Mouse (Mus musculus) intestine, embryonic 14.5 days (tissue): ENCODE data around the gene Mtmr10. TPM values are rescaled to one million over a fixed set of nuclear protein-coding genes. Genes with fewer than 3 reads are reported as not detected.

Experiments used
- ATAC-seq: fragments of 200-750 bp; cut with Nextera tagmentation; replicated peaks from 2 replicates; pipeline ENCODE4 v1.8.0; 2017; ENCODE audit warnings: low read depth, moderate number of reproducible peaks, moderate TSS enrichment, moderate library complexity; ENCODE audit not compliant: low FRiP score, low TSS enrichment
- DNase-seq: peaks from one replicate; pipeline ENCODE4 v3.0.0-alpha.2; 2018; ENCODE audit warnings: low spot score
- H3K27ac ChIP-seq: fragments of 300-500 bp; sonication (generic); 2 replicates; pipeline ENCODE4 v1.5.1; 2014; ENCODE audit warnings: low read depth, mild to moderate bottlenecking, control low read depth
- H3K27me3 ChIP-seq: fragments of 300-500 bp; sonication (generic); replicated peaks from 2 replicates; pipeline ENCODE4 v1.6.1; 2014; ENCODE audit warnings: low read length, control low read depth; ENCODE audit not compliant: control insufficient read depth, insufficient read depth
- H3K36me3 ChIP-seq: fragments of 300-500 bp; sonication (generic); 2 replicates; pipeline ENCODE4 v1.6.1; 2014; ENCODE audit warnings: low read length, control low read depth; ENCODE audit not compliant: control insufficient read depth, insufficient read depth
- H3K4me1 ChIP-seq: fragments of 300-500 bp; sonication (generic); replicated peaks from 2 replicates; pipeline ENCODE4 v1.6.1; 2014; ENCODE audit warnings: low read length, control low read depth, mixed read lengths; ENCODE audit not compliant: control insufficient read depth, insufficient read depth
- H3K4me2 ChIP-seq: fragments of 300-500 bp; sonication (generic); 2 replicates; pipeline ENCODE4 v1.6.1; 2014; ENCODE audit warnings: low read length
- H3K4me3 ChIP-seq: fragments of 300-500 bp; sonication (generic); 2 replicates; pipeline ENCODE4 v1.5.1; 2014; ENCODE audit warnings: low read depth, low read length, control low read depth, mixed read lengths
- H3K9ac ChIP-seq: fragments of 300-500 bp; sonication (generic); 2 replicates; pipeline ENCODE4 v1.6.1; 2014; ENCODE audit warnings: mild to moderate bottlenecking, low read length
- H3K9me3 ChIP-seq: fragments of 300-500 bp; sonication (generic); 2 replicates; pipeline ENCODE4 v1.6.1; 2016; ENCODE audit warnings: low read length, control low read depth; ENCODE audit not compliant: control insufficient read depth
- WGBS: fragments of 180-500 bp; shearing (Covaris S2); extraction: QIAGEN DNeasy Blood & Tissue Kit; methylation state at CpG from one replicate; pipeline ENCODE4 v1.1.7; 2014; 5-methylcytosine and 5-hydroxymethylcytosine counted together
- polyA plus RNA-seq: library from polyadenylated mRNA; unstranded; fragments of >200 nt; fragmentation: Nextera tagmentation; extraction: Ambion mirVana; gene quantifications from 2 replicates; pipeline ENCODE4 v1.2.1, GENCODE M21; 2014

Mtmr10 gene
- polyA plus RNA-seq, 1 experiment from 2014 or later, result 8.8 TPM

DNA sequence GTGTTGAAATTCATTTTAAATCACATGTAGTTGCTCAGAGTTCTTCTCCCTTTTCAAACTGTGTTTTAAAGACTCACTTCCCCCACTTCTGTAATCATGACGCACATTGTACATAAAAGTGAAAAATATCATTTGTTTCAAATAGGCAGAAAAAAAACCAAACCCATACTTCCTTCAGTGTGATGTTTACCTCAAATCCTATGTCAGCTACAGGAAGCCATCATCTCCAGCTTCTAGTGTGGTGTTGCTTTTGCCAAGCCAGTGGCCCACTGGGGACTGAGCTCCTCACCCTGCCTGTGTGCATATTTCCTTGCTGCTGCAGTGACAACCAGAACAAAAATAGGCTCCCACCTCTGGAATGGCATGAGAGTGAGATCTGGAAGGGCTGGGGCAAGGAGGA is 39.1 kb upstream of the Mtmr10 start:
- ATAC-seq (no peak), DNase-seq (no peak)
- Histone ChIP-seq H3K9me3 (no peaks in the 10 kb centered on the region), H3K4me3 (no peak overlapping the region), H3K36me3 (no peaks in the 10 kb centered on the region), H3K4me2 (no peak overlapping the region), H3K27ac (no peak overlapping the region), H3K4me1 (no peaks in the 10 kb centered on the region), H3K27me3 (no peaks in the 10 kb centered on the region), H3K9ac (no peak overlapping the region)
- 82% methylated on average over 1 of the region's 1 CpGs for WGBS

DNA sequence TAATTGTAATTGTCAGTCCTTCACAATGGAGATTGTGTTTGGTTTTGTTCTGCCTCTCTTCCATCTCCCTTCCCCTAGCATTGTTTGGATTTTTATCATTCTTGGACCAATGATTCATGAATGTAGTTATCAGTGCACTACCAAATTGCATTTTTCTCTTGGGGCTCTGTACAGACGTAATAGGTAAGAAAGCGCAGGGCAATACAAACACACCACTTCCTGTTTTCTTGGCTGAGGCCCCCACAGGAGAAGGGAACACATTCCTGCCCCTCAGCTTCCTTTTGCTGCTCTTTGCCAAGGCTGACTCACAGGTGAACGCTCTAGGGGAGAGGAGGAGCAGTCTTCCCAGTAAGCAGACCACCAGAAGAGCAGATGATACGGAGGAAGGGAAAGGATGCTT is 37.7 kb upstream of the Mtmr10 start:
- no peaks in the 10 kb centered on the region for H3K4me1 ChIP-seq
- DNase-seq, result no peak
- no peak overlapping the region for H3K4me3 ChIP-seq
- ATAC-seq, result no peak
- H3K27me3 ChIP-seq, result no peaks in the 10 kb centered on the region
- no peak overlapping the region for H3K27ac ChIP-seq
- WGBS, result 30% methylated on average over 4 of the region's 4 CpGs
- H3K9ac ChIP-seq, result no peak overlapping the region
- H3K36me3 ChIP-seq, result no peaks in the 10 kb centered on the region
- H3K9me3 ChIP-seq, result no peaks in the 10 kb centered on the region
- H3K4me2 ChIP-seq, result no peak overlapping the region

DNA sequence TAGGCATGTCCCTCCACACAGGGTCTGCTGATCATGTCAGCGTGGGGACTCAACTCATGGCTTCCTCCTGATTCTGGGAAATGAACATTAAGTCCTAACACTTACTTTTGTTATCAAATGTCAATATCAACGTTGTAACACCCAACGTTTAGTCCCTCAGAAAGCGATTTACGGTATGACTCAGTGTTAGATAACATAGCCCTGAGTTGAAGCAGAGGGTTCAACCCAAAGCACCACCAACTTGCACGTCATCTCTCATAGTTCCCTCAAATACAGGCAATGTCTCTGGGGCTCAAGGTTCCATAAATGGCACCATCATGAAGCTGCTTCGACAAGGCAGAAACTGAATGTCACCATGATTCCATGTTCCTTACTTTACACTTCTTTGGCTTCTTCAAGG is 37.0 kb upstream of the Mtmr10 start:
- no peak overlapping the region for H3K4me2 ChIP-seq
- no peak overlapping the region for H3K4me3 ChIP-seq
- no peaks in the 10 kb centered on the region for H3K4me1 ChIP-seq
- 81% methylated on average over 7 of the region's 7 CpGs for WGBS
- H3K9ac ChIP-seq, result no peak overlapping the region
- DNase-seq (no peak), ATAC-seq (no peak)
- no peaks in the 10 kb centered on the region for H3K27me3 ChIP-seq
- H3K27ac ChIP-seq, result no peak overlapping the region
- no peaks in the 10 kb centered on the region for H3K36me3 ChIP-seq
- no peaks in the 10 kb centered on the region for H3K9me3 ChIP-seq

DNA sequence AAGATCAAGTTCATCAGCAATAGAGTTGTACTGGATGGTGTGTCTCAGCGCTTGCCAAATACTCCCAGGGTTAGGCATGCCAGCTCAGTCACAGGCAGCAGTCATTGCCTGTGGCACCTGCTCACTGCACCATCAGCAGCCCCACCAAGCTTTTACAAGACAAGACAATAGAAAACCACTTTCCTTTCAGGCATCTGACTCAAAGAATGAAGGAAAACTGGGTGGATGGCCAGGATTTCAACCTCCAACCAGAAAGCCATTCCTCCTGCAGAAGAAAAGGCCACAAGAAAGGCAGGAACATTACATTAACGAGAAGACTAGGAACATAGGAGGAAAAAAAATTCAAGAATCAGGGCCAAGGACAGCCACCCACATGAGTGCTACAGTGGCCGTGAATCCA is 33.7 kb upstream of the Mtmr10 start:
- no peaks in the 10 kb centered on the region for H3K9me3 ChIP-seq
- 86% methylated on average over 3 of the region's 3 CpGs for WGBS
- DNase-seq (no peak), ATAC-seq (no peak)
- H3K4me2 ChIP-seq, result no peak overlapping the region
- no peaks in the 10 kb centered on the region for H3K4me1 ChIP-seq
- H3K9ac ChIP-seq, result no peak overlapping the region
- no peak overlapping the region for H3K27ac ChIP-seq
- no peaks in the 10 kb centered on the region for H3K36me3 ChIP-seq
- H3K4me3 ChIP-seq, result no peak overlapping the region
- no peaks in the 10 kb centered on the region for H3K27me3 ChIP-seq

DNA sequence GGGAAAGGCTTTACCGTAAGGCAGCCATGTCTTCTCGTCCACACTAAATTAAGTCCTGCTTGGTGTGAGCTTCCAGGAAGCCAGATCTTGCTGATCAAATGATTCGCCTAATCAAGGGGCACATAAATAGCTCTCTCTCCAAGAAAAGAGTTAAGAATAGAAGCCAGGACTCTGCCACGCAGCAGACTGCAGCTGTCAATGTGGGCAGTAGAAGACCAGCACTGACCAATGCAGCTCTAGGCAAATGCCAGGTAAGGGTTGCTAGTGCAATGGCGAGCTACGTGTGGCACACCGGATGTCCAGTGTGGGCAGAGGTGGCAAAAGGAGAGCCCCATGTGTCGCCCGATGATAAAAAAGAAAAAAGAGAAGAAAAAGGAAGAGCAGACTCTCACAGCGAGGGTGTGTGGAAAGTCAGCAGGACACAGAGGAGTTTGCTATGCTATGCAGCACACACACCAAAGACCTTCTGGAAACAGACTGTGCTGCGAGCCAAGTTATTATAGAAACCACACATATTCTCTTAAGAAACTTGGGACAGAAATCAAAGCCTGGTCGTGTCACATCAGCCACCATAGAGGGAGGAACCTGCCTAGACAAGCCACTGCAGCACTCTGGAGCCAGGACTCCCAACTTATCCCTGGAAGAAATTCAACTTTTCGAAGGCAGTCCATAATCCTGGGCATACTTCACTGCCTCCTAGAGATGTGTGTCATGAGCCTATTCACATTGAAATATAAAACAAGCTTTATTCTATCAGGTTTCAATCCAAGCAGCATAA is 21.8 kb upstream of the Mtmr10 start:
- H3K27me3 ChIP-seq, result peaks cover 18% of the 10 kb centered on the region
- WGBS, result 84% methylated on average over 13 of the region's 13 CpGs
- DNase-seq (no peak), ATAC-seq (no peak)
- no peaks in the 10 kb centered on the region for H3K4me1 ChIP-seq
- H3K4me2 ChIP-seq, result no peak overlapping the region
- no peaks in the 10 kb centered on the region for H3K36me3 ChIP-seq
- H3K4me3 ChIP-seq, result no peak overlapping the region
- no peaks in the 10 kb centered on the region for H3K9me3 ChIP-seq
- no peak overlapping the region for H3K9ac ChIP-seq
- no peak overlapping the region for H3K27ac ChIP-seq

DNA sequence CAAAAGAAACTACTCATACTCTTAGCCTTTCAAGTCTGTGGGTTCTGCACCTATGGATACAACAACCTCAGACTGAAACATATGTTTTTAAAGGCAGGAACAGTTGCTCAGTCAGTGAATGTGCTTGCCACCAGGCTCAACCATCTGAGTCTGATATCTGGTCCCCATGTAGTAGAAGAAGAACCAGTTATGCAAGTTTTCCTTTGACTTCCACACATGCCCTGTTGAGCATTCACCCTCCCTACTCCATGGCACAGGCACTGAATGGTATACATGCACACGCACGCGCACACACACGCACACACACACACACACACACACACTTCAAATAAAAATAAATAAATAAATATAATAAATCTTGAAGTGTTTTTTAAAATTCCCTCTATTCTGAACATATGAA is 20.9 kb upstream of the Mtmr10 start:
- no peak overlapping the region for H3K4me3 ChIP-seq
- no peak overlapping the region for H3K9ac ChIP-seq
- DNase-seq (no peak), ATAC-seq (no peak)
- 92% methylated on average over 4 of the region's 4 CpGs for WGBS
- peaks cover 18% of the 10 kb centered on the region for H3K27me3 ChIP-seq
- no peaks in the 10 kb centered on the region for H3K9me3 ChIP-seq
- H3K4me1 ChIP-seq, result no peaks in the 10 kb centered on the region
- H3K36me3 ChIP-seq, result no peaks in the 10 kb centered on the region
- H3K4me2 ChIP-seq, result no peak overlapping the region
- no peak overlapping the region for H3K27ac ChIP-seq

DNA sequence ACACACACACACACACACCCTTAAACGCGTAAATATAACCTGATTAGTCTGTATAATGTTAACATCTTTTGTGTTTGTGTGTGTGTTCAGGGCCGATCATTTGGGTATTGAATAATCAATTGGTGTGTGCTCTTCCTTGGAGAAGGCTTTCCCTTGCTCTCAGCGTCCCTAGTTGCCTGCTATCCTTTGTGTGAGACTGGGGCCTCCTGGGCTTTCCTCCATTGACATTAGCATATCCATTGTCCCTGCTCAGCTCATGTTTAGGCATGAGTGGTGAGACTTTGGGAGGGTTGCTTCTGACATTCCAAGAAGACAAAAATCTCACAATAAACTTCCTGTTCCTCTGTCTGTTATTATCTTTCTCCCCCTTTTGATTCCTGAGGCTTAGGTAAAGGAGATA is 15.5 kb upstream of the Mtmr10 start:
- 48% methylated on average over 4 of the region's 4 CpGs for WGBS
- no peaks in the 10 kb centered on the region for H3K9me3 ChIP-seq
- ATAC-seq (no peak), DNase-seq (no peak)
- H3K9ac ChIP-seq, result no peak overlapping the region
- H3K4me2 ChIP-seq, result no peak overlapping the region
- peaks cover 18% of the 10 kb centered on the region for H3K27me3 ChIP-seq
- no peaks in the 10 kb centered on the region for H3K36me3 ChIP-seq
- H3K4me1 ChIP-seq, result no peaks in the 10 kb centered on the region
- no peak overlapping the region for H3K4me3 ChIP-seq
- H3K27ac ChIP-seq, result no peak overlapping the region

DNA sequence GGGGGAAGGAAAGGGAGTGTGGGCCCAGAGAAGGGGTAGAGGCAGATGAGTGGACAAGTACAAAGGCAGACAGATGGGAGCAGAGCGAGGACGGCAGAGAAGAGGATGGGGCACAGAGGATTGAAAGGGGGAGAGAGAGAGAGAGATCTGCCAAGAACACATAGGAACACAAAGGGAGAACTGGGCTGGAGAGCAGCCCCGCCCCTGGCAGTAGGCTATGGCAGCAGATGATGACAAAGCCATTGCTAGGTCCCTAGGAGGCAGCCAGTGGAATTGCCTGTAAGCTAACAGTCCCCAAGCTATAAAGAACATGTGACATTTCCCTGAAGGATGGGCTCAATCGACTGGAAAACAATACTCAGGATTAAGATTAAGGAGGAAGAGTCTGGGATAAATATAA is 11.9 kb upstream of the Mtmr10 start:
- no peaks in the 10 kb centered on the region for H3K4me1 ChIP-seq
- no peak overlapping the region for H3K9ac ChIP-seq
- no peaks in the 10 kb centered on the region for H3K27me3 ChIP-seq
- H3K36me3 ChIP-seq, result no peaks in the 10 kb centered on the region
- WGBS, result 76% methylated on average over 4 of the region's 4 CpGs
- DNase-seq, result no peak
- no peak overlapping the region for H3K4me2 ChIP-seq
- no peak overlapping the region for H3K27ac ChIP-seq
- H3K9me3 ChIP-seq, result no peaks in the 10 kb centered on the region
- ATAC-seq, result no peak
- no peak overlapping the region for H3K4me3 ChIP-seq

DNA sequence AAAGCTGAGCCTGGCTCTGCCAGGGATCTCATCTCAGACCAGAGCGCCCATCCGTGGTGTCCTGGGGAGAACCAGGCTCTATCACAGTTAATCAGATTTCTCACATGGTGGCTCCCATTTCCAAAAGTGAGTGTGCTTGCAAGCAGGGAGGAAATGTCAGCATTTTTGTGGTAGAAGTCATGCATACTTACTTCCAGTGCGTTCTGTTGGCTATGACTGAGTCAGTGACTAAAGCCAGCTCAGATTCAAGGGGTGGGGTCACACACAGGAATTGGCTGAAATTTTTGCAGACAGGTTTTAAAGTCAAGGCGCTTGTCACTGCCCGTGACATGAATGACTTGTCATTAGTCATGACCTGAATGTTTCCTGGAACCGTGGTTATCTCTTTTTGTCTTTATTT is 10.5 kb upstream of the Mtmr10 start:
- Histone ChIP-seq H3K36me3 (no peaks in the 10 kb centered on the region), H3K27me3 (no peaks in the 10 kb centered on the region), H3K4me3 (no peak overlapping the region), H3K4me2 (no peak overlapping the region), H3K9ac (no peak overlapping the region), H3K9me3 (no peaks in the 10 kb centered on the region), H3K4me1 (no peaks in the 10 kb centered on the region), H3K27ac (no peak overlapping the region)
- DNase-seq, result no peak
- 51% methylated on average over 6 of the region's 6 CpGs for WGBS
- no peak for ATAC-seq
